Mouse (Mus musculus) inflammation-experienced regulatory T-cells, adult 6 months (primary cell): Measurements from ENCODE around the gene Nono. TPM values are rescaled to one million over a fixed set of nuclear protein-coding genes. Genes with fewer than 3 reads are reported as not detected.

Source experiments
- ATAC-seq: one replicate; pipeline ENCODE4 v1.8.0; 2017
- polyA plus RNA-seq, 3 experiments: library from polyadenylated mRNA; unstranded; fragments of 100-300 nt; shearing (Covaris generic); gene quantifications; one replicate each; pipeline ENCODE4 v1.2.1; 2017

The Nono gene
- polyA plus RNA-seq, 3 experiments from 2014 or later: 343 to 390 (median 352) TPM

GRCm38 (mm10) chrX:101486487-101487152 is 57.5 kb downstream of the Nono start:
- peak; percentile 52 for ATAC-seq

Other genes with a start within 250 kb of the Nono start
- 10 to 100 TPM; 43.0 to 58.6 (median 44.6) TPM for gene Snx12, start 206.8 kb upstream of the Nono start, polyA plus RNA-seq
- 1 to 10 TPM; 3.6 to 4.7 (median 4.7) TPM for gene Foxo4, start 174.8 kb upstream of the Nono start, polyA plus RNA-seq
- 1 to 10 TPM in 2 of 3 experiments, not detected in 1; 2.1 to 2.6 TPM for gene Gm614, start 165.3 kb upstream of the Nono start, polyA plus RNA-seq
- gene Il2rg, start 161.1 kb upstream of the Nono start, polyA plus RNA-seq: 1,000 to 10,000 TPM; 1,580 to 1,755 (median 1,720) TPM
- 1 to 10 TPM in 1 of 3 experiments, not detected in 2; 1.3 TPM for gene Gm20489, start 160.3 kb upstream of the Nono start, polyA plus RNA-seq
- gene Med12, start 155.3 kb upstream of the Nono start, polyA plus RNA-seq: 10 to 100 TPM; 55.5 to 98.4 (median 75.3) TPM
- gene Nlgn3, start 130.2 kb upstream of the Nono start, polyA plus RNA-seq: under 1 TPM in 2 of 3 experiments, not detected in 1; 0.15 to 0.23 TPM
- not detected for gene Gjb1, start 52.9 kb upstream of the Nono start, polyA plus RNA-seq
- gene Zmym3, start 8.5 kb upstream of the Nono start, polyA plus RNA-seq: 10 to 100 TPM; 12.3 to 22.1 (median 15.8) TPM
- under 1 TPM in 2 of 3 experiments, not detected in 1; 0.26 to 0.73 TPM for gene Itgb1bp2, start 19.8 kb downstream of the Nono start, polyA plus RNA-seq
- gene Taf1, start 103.4 kb downstream of the Nono start, polyA plus RNA-seq: 10 to 100 TPM; 22.0 to 25.9 (median 23.1) TPM
- 100 to 1,000 TPM; 153 to 224 (median 174) TPM for gene Ogt, start 210.7 kb downstream of the Nono start, polyA plus RNA-seq